Mouse (Mus musculus) olfactory bulb, adult 2 months (tissue): ENCODE data around the gene Gatc.

Experiments used
- CTCF ChIP-seq: fragments of 200-500 bp; IDR thresholded peaks from 2 replicates; pipeline ENCODE4 v1.5.1; 2012; ENCODE audit warnings: low read depth, mild to moderate bottlenecking, low read length, moderate library complexity; ENCODE audit not compliant: insufficient read depth
- POLR2A ChIP-seq: fragments of 200-500 bp; IDR thresholded peaks from 2 replicates; pipeline ENCODE4 v1.6.1; 2012; ENCODE audit warnings: mild to moderate bottlenecking, low read depth, low read length, moderate library complexity; ENCODE audit not compliant: insufficient read depth

- TF ChIP-seq CTCF = no peak
- no peak for TF ChIP-seq POLR2A
Measured at GRCm38 (mm10) chr5:115317645-115318328, 23.2 kb downstream of the Gatc start.
